Mouse (Mus musculus): ENCODE measurements around the gene Ubald2.
"Not testable (repeated sequence)": the region's sequence is repeated elsewhere in the genome, so short reads cannot be mapped to it uniquely, and the experiment has no call there.

Gene Ubald2

GRCm38 (mm10) chr11:116466141-116466540, 32.2 kb downstream of the Ubald2 start, which contains the start of gene Qrich2:
Qrich2 (minus strand) TSS chr11:116466241.
- no peak for DNase-seq

DNA sequence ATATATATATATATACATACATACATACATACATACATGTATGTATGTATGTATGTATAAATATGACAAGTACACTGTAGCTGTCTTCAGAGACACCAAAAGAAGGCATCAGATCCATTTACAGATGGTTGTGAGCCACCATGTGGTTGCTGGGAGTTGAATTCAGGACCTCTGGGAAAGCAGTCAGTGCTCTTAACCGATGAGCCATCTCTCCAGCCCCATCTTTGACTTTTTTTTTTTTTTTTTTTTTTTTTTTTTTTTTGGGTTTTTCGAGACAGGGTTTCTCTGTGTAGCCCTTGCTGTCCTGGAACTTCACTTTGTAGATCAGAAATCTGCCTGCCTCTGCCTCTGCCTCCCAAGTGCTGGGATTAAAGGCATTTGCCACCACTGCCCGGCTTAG, 34.4 kb downstream of the Ubald2 start:
- not testable (repeated sequence) for DNase-seq

- no peak for DNase-seq
Measured at GRCm38 (mm10) chr11:116470249-116470648, 36.4 kb downstream of the Ubald2 start.

DNA sequence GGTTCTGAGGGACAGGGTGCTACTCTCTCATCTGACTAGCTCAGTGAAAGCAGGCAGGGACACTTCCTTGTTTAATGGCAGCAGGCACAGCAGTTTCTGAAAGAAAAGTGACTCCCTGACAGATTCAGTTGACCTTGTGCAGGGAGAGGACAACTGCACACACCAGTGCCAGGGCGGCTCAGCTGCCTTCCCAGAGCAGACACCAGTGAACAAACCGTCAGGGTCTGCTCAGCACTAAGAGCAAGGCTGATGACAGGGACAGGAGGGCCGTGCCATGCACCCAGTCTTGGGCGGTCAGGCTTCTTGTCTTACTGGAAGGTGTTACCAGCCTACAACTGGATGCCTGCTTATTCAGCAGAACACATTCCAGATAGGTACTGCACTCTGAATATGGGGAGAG, 37.0 kb downstream of the Ubald2 start:
- DNase-seq: no peak

DNA sequence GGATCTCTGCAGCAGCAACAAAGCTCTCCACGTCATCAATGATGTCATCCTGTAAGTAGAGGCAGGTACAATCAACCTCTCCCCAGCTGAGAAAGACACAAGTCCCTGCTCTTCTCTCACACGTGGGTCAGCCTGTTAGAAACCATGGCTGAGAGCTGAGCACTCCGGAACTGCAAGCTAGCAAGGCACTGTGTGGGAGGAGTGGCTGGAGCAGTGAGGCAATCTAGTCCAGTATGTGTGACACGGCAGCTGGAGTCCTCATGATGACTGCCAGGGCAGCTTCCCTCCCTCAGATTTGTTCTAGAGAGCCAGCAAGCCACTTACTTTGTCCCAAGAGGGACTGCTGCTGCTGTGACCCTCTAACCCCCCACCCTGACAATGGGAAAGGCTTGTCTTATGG, 38.4 kb downstream of the Ubald2 start:
- DNase-seq: no peak

DNA sequence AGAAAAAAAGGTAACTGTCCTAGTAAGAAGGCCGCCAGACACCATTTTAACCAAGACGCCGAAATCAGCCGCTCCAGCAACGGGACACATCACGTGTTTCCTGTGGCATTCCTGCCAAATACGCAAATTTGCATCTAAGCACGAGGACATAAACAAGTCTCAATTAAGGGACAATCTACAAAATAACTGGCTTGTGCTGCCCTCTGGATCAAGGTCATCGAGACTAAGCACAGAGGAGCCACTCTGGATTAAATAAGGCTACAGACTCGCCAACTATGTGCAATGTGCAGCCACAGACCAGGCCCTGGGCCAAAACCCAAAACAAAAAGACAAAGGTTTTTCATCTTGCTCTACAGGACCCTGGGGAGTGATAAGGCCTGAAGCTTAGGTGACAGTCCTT, 42.1 kb downstream of the Ubald2 start:
- no peak for DNase-seq

GRCm38 (mm10) chr11:116476696-116477095, 42.8 kb downstream of the Ubald2 start:
- DNase-seq: no peak

GRCm38 (mm10) chr11:116477160-116477759, 43.4 kb downstream of the Ubald2 start:
- no peak for DNase-seq

DNA sequence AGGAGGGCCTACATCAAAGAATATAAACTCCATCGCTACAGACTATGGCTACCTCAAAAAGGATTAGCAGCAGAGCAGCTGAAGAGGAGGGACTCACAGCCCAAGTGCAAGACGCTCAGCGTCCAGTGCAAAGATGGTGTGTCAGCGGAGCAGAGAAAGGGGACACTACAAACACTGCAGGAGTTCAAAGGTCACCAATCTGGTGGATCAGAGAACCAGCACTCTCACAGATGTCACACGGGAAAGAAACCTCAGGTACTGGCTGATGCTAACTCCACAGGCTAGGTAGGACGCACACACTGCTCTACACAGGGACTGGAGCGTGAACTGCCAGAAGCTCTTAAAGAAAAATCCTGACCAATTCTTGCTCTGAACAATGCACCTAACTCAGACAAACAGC, 45.1 kb downstream of the Ubald2 start:
- no peak for DNase-seq

GRCm38 (mm10) chr11:116479832-116480231, 45.9 kb downstream of the Ubald2 start:
- DNase-seq: no peak

DNA sequence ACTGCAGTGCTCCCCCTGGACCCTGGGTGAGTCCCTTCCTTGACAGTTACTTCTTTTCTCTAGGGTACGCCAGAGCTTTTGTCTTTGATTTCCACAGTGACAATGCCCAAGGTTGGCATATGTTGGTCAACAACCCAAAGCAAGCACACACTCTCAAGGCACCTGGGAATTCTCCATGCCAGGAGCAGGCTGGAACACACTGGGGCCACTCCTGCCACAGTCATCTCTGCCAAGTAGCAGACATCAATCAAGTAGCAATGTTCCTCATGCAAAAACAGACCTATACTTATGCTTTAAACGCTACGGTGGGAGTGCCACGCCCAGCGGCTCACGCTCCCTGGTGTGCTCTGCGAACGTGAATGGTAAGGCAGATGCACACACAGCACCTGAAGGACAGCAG, 47.1 kb downstream of the Ubald2 start:
- DNase-seq: no peak

GRCm38 (mm10) chr11:116481776-116482175, 47.9 kb downstream of the Ubald2 start:
- no peak for DNase-seq

DNA sequence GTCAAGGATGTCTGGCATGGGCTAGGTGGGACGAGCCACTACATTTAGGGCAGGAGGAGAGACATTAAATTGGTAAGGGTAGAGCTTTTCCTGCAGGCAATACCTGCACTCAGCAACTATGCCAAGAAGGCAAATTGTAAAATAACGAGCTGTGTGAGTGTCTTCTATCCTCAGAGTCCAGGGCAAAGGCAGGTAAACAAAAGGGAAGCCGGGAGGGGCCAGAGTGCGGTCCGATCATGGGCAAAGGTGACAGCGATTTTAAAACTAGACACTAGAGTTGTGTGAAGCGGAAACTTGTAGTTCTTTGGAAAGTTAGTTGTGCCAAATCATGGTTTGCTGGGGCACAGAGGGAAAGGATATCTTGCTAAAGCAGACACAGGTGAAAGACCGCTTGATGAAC, 50.4 kb downstream of the Ubald2 start:
- DNase-seq: no peak

- no peak for DNase-seq
Measured at GRCm38 (mm10) chr11:116488207-116488606, 54.3 kb downstream of the Ubald2 start.
